Mouse (Mus musculus) kidney, adult 2 months (tissue): ENCODE data around the gene Olfr287.

Experiments used
- CTCF ChIP-seq: fragments of 200-500 bp; conservative IDR thresholded peaks from 2 replicates; pipeline ENCODE4 v1.5.1; 2011; ENCODE audit warnings: low read depth, mild to moderate bottlenecking, control low read depth, low read length, moderate library complexity, mixed read lengths; ENCODE audit not compliant: insufficient read depth, insufficient read length
- POLR2A ChIP-seq: fragments of 200-500 bp; IDR thresholded peaks from one replicate; pipeline ENCODE4 v1.6.1; 2011; ENCODE audit warnings: low read depth, low read length, control low read depth

DNA sequence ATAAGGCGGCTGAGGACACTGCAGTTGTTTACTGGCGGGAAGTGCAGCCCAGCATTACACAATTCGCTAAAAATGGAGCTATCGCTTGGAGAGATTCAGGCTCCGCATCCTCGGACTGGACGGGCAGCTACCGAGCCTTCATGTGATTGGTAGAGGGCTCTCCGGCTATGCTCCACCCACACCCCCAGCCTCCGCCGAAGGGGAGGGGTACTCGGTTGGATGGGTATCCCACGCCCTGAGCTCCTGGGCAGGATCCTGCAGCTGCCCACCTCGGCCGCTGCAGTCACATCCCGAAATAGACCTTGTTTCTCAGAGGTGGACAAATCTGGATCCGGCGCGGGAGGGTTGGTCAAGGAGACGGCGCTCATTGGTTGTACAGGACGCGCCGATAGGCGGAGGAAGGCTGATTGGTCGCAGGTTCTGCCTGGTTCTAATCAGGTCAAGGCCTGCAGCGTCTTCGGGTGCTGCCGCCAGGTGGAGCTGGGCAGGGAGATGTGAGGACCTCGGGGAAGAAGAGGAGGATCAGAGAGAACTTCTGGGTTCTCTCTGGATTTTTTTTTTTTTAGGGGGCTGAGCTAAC, 39.6 kb downstream of the Olfr287 start:
- peak; percentile 78 for TF ChIP-seq CTCF
- TF ChIP-seq POLR2A, result no peak
